Mouse (Mus musculus): ENCODE data around the gene Tmsb10.

Gene Tmsb10

GRCm38 (mm10) chr6:72958662-72959071 is at the start of gene Tmsb10:
Tmsb10 (minus strand) TSS chr6:72958748.
- DNase-seq (ENCODE audit: low spot score in 2 of 2) = no peak

- no peak for DNase-seq (ENCODE audit: low spot score in 2 of 2)
These were observed 45.1 kb upstream of the Tmsb10 start for GRCm38 (mm10) chr6:73003601-73004000.

- no peak for DNase-seq (ENCODE audit: low spot score in 2 of 2)
These were observed 43.8 kb upstream of the Tmsb10 start for GRCm38 (mm10) chr6:73002391-73002790.

GRCm38 (mm10) chr6:72998809-72999208 is 40.3 kb upstream of the Tmsb10 start:
- no peak for DNase-seq (ENCODE audit: low spot score in 2 of 2)

GRCm38 (mm10) chr6:72993688-72994082 is 35.1 kb upstream of the Tmsb10 start:
- DNase-seq (ENCODE audit: low spot score in 2 of 2) = no peak

GRCm38 (mm10) chr6:72993054-72993687 is 34.6 kb upstream of the Tmsb10 start:
- DNase-seq (ENCODE audit: low spot score in 2 of 2) = no peak

GRCm38 (mm10) chr6:72990206-72990605 is 31.7 kb upstream of the Tmsb10 start:
- no peak for DNase-seq (ENCODE audit: low spot score in 2 of 2)

GRCm38 (mm10) chr6:72989028-72989736 is 30.6 kb upstream of the Tmsb10 start:
- DNase-seq (ENCODE audit: low spot score in 2 of 2) = no peak

GRCm38 (mm10) chr6:72982506-72982905 is 24.0 kb upstream of the Tmsb10 start:
- DNase-seq (ENCODE audit: low spot score in 2 of 2) = no peak

GRCm38 (mm10) chr6:72981851-72982250 is 23.3 kb upstream of the Tmsb10 start:
- DNase-seq (ENCODE audit: low spot score in 2 of 2) = no peak

- DNase-seq (ENCODE audit: low spot score in 2 of 2) = peak in 1 of 2 experiments; percentile 36
These were observed 22.6 kb upstream of the Tmsb10 start for GRCm38 (mm10) chr6:72981124-72981651.

GRCm38 (mm10) chr6:72976866-72977265 is 18.3 kb upstream of the Tmsb10 start:
- DNase-seq (ENCODE audit: low spot score in 2 of 2) = no peak

GRCm38 (mm10) chr6:72971074-72971473 is 12.5 kb upstream of the Tmsb10 start:
- DNase-seq (ENCODE audit: low spot score in 2 of 2) = no peak

- no peak for DNase-seq (ENCODE audit: low spot score in 2 of 2)
These were observed 11.2 kb upstream of the Tmsb10 start for GRCm38 (mm10) chr6:72969787-72970186.

GRCm38 (mm10) chr6:72965199-72965598 is 6.7 kb upstream of the Tmsb10 start:
- no peak for DNase-seq (ENCODE audit: low spot score in 2 of 2)

GRCm38 (mm10) chr6:72962281-72962741 is 3.8 kb upstream of the Tmsb10 start:
- no peak for DNase-seq (ENCODE audit: low spot score in 2 of 2)

- DNase-seq (ENCODE audit: low spot score in 2 of 2) = no peak
These were observed 3.1 kb upstream of the Tmsb10 start for GRCm38 (mm10) chr6:72961603-72962002.

GRCm38 (mm10) chr6:72960675-72961074 is 2.1 kb upstream of the Tmsb10 start:
- no peak for DNase-seq (ENCODE audit: low spot score in 2 of 2)

- DNase-seq (ENCODE audit: low spot score in 2 of 2) = no peak
These were observed 627 bp upstream of the Tmsb10 start for GRCm38 (mm10) chr6:72959175-72959574.

- peak; percentile 71 to 76 for DNase-seq (ENCODE audit: low spot score in 2 of 2)
These were observed 589 bp downstream of the Tmsb10 start for GRCm38 (mm10) chr6:72957676-72958641.

- DNase-seq (ENCODE audit: low spot score in 2 of 2) = no peak
These were observed 1.5 kb downstream of the Tmsb10 start for GRCm38 (mm10) chr6:72957093-72957435.
